Mouse (Mus musculus) cerebellum, adult 8-10 months (tissue): Measurements from ENCODE around the gene Mtmr2.
"Not testable (repeated sequence)": the region's sequence is repeated elsewhere in the genome, so short reads cannot be mapped to it uniquely, and the experiment has no call there.

Experiments used
- DNase-seq: peaks from one replicate; pipeline ENCODE4 v3.0.0; 2022

Gene Mtmr2

GRCm38 (mm10) chr9:13748404-13748797, at the start of gene Mtmr2:
TSS of gene Mtmr2 (plus strand) at chr9:13748410.
- DNase-seq: no peak

DNA sequence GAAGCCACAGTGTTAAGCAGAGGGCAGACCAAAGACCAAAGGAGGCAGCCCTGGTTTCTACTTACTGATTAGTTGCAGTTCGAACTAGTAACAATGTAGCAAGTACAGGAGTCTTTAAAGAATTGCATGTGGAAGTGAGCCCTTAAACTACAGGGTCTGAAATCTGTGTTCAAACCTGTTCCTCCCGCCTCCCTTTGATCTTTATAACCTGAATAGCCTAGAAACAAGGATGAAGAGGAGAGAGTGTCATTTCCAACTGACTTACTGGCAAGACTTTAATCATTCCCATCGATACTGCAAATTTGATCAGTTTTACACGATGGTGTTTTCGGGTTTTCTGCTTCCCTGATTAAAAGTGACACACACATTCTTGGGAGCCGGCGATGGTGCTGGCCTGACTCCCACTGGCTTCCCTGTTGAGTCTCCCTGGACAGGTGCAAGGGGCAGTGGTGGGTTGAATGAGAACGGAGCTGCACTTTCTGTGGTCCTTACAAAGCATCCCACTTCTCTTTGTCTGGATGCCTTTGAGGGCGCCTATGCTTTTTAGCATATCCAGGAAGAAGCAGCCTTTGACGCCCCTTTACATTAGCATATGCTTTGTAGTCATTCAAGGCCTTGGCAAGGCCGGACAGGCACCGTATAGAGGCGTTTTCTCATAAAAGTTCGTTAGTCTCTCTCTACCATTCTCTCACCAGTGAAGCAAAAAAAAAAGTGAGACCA, 49.0 kb upstream of the Mtmr2 start:
- DNase-seq: no peak

- no peak for DNase-seq
These were observed 48.5 kb upstream of the Mtmr2 start for GRCm38 (mm10) chr9:13699781-13700116.

GRCm38 (mm10) chr9:13701773-13702172, 46.4 kb upstream of the Mtmr2 start:
- no peak for DNase-seq

GRCm38 (mm10) chr9:13703100-13703499, 45.1 kb upstream of the Mtmr2 start:
- DNase-seq: no peak

- no peak for DNase-seq
These were observed 43.3 kb upstream of the Mtmr2 start for GRCm38 (mm10) chr9:13704917-13705316.

DNA sequence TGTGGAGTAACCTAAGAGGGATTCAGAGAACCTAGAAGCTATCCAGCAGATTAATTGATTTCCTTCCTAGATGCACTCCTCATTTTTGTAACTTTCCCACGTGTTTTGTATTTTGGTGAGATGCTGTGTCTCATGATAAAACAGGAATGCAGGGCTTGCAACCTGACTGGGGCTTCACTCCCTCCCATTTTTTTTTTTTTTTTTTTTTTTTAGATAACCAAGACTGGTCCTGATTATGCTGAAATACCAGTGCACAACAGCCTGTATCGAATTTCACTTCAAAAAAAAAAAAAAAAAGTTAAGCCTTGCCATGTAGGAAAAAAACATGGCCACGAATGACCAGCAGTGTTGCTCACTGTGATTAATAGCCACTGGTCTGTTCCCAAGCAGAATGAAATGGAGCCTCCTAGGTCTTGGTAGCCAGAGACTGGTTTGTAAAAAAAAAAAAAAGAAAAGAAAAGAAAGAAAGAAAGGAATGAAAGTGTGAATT, 41.1 kb upstream of the Mtmr2 start:
- no peak for DNase-seq

DNA sequence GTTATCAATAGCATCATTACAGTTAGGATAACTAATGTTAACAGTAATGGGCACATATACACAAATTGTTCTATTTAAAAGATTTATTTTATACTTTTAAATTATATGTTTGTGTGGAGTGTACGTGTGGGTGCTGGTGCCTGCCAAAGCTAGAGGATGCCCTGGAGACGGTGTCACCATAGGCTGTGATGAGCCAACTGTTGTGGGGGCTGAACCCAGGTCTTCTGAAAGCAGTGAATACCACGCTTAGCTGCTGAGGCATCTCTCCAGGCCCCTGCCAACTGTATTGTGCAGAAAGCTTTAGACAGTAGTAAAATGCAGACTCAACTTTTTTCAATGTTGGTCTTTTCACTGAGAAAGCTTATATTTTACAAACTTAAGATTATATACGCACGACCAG, 38.8 kb upstream of the Mtmr2 start:
- no peak for DNase-seq

GRCm38 (mm10) chr9:13715891-13716290, 32.3 kb upstream of the Mtmr2 start:
- not testable (repeated sequence) for DNase-seq

DNA sequence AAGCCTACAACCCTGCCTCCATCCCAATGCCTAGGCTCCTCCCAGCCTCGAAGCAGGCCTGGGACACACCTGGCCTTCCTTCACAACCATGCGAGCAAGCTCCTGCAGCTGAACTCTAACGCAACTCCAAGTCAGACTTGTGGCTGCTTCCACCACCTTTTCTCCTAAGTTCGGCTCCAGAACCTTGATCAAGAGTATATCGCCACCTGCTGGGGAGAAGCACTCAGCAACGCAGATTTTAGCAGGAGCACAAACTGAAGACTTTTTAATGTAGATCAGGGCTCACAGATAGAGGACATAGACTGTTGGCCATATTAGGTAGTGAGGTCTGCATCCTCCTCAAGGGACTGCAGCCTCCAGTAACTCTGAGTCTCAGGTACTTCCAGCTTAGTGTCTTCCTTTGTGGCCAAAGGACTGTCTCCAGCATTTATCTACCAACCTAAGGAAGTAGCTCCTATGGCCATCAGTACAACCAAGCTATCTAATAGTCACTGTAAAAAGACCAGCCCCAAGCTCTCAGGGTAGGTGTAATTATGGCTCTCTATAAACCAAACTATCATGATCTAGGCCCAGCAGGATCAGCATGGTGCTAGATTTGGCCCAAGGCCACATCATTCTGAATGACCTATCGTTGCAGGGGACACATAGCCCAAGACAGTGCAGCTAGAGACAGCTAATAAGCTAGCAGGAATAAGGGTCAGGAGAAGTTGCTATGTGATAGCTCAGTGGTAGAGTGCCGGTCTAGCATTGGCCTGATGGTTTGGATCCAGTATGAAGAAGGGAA, 31.7 kb upstream of the Mtmr2 start:
- DNase-seq: peak; percentile 76

DNA sequence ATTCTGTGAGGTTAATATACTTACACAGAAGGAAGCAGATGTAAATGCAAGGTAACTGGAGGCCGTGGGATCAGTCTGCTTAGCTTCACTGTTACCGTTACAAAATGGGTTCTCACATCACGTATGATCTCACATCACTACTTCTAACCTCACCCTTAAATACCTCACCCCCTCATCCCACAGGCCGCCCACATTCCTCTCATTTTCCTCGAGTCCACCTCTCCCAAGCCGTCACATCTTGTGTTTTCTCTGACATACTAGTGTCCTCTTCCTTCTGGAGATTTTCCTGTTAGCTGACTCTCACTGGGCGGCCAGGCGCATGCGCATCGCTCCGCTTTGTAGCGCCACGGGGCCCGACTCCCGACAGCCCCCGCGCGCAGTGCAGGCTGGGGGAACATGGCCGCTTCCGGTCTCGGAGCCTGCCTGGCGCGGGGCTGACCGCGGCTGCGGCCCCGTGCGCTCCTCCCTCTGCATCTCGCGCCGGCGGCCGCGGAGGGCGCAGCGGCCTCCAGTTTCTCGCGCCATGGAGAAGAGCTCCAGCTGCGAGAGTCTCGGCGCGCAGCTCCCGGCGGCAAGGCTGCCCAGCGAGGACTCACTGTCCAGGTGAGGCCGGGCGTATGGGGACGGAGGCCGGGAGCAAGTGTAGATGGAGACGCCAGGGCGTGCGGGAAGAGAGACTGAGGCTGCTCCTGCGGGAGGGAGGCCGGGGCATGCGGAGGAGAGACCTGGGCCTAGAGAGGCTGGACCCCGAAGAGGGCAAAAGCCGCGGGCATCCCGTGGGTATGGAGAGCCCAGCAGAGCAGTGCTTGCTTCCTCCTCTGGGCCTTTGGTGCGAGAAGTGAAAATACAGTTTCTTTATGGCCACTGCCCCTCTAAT, 826 bp downstream of the Mtmr2 start:
- peak; percentile 96 for DNase-seq

DNA sequence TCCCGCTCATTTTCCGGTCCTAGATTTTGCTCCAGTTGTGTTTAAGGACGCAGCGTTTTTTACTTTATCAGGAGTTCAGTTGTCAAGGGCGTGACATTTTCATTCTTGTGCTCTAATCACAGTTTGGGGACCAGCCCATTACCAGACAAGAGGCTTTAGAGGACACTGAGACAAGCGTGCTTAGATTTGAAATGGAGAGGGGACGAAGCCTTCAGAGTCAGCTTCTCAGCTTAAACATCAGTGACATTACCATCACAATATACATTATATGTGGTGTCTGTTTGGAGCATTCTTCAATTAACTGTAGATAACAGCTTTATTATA, 1.4 kb downstream of the Mtmr2 start:
- no peak for DNase-seq

DNA sequence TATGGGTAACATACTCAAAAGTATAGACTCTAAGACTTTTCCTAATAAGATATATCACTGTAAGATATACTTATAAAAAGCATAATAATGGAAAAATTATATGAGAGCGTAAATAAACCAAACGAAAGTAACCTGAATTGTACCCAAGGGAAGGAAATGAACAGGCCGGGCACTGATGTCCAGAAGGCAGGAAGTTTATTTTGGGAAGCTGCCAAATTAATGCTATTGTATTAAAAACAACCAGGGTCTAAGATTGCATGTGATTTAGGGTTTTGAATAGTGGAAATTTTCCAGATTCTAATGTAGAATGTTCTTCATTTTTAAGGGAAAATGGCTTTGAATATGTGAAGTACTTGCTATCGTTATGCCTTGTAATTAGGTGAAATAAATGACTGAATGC, 4.3 kb downstream of the Mtmr2 start:
- no peak for DNase-seq

DNA sequence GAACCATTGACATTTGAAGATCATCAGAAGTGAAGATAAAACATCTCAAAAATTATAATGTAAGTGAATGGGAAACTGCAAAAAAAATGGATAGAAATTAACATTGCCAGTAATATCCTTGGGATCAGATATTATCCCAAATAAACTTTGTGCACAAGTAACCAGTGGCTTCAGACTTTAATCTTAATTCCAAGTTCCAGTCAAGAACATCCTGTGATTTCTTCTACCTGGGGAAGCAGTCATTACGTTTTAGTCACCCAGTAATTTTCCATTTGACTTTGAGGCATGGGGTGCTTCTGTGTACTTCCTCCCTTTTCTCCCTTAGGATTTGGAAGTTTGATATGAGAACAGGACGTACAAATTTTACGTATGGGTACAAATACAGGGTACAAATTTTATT, 12.2 kb downstream of the Mtmr2 start:
- DNase-seq: no peak

GRCm38 (mm10) chr9:13765624-13766023, 17.4 kb downstream of the Mtmr2 start:
- DNase-seq: no peak

DNA sequence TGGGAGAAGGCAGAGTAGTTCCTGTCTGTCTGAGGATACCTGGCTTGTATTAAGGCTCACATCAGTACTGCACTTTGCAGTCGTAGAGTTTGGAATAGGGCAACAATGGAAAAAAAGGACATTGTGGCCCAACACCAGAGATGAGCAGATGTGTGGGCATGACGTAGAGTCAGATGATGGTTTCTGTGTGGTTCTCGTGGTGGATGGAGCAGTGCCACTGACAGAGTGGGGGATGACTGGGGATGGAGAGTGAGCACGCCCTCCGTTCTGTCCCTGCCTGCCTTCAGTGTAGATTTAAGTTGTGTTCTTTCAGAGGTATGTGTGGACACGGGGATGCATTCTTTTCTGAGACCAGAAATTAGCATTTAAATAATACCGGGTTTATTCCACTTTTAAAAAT, 18.4 kb downstream of the Mtmr2 start:
- DNase-seq: no peak

- no peak for DNase-seq
These were observed 26.5 kb downstream of the Mtmr2 start for GRCm38 (mm10) chr9:13774732-13775131.

DNA sequence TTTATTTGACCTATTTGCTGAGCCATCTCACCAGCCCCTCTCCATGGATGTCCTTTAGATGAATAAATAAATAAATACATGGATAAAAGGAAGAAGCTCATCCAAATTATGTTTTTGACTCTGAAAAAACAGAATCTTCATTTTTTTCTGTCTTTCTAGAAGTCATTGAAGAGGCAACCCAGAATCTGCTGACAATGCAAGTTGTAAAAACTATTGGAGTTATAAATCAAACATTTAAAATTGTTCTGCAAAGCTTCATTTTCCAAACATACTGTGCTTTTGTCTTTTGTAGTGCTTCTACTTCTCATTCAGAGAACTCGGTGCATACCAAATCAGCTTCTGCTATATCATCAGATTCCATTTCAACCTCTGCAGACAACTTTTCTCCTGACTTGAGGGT, 33.8 kb downstream of the Mtmr2 start:
- no peak for DNase-seq

DNA sequence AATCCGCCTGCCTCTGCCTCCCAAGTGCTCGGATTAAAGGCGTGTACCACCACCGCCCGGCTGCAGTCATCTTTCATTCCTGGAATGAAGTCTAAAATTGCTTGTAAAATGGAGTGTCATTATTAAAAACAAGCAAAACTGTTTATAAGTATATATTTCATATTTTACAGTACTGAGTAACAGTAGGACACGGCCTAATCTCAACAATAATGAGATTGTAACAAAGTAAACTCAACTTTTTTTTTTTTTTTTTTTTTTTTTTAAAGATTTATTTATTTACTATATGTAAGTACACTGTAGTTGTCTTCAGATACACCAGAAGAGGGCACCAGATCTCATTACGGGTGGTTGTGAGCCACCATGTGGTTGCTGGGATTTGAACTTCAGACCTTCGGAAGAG, 42.7 kb downstream of the Mtmr2 start:
- DNase-seq: not testable (repeated sequence)

DNA sequence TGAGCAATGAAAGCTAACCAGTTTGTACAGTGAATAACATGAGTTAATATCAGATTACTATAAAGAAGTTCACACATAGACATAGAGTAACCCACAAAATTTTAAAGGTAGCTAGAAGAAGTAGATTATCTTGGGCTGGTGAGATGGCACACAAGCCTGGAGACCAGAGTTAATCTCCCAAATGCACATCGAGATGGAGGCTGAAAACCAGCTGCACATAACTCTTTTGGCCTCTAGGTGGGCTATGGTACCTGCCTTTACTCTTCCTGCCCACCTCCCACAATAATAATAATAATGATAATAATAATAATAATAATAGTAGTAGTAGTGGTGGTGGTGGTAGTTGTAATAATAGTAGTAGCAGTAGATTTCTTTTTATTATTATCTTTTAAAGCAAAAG, 46.1 kb downstream of the Mtmr2 start:
- no peak for DNase-seq

- no peak for DNase-seq
These were observed 46.5 kb downstream of the Mtmr2 start for GRCm38 (mm10) chr9:13794756-13795155.

DNA sequence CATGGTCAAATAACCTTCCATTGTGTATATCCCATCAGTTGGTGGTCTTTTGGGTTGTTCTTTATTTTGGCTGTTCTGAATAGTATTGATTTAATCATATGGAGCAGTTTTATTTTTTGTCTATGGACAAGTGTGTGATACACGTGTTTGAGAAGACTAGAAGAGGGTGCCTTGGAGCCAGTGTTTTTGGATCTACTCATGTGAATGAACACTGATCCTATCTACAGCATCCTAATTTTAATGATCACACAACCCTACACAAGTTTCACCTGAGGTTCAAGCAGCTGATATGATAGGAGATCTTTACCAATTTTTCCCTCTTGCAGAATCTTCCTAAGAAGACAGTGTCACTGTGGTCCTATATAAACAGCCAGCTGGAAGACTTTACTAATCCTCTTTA, 56.3 kb downstream of the Mtmr2 start:
- no peak for DNase-seq

- DNase-seq: no peak
These were observed 58.6 kb downstream of the Mtmr2 start for GRCm38 (mm10) chr9:13806854-13807253.

GRCm38 (mm10) chr9:13807657-13808056, 59.4 kb downstream of the Mtmr2 start:
- no peak for DNase-seq
